Mouse (Mus musculus): ENCODE data around the gene Cmtm8. TPM values are rescaled to one million over a fixed set of nuclear protein-coding genes. Genes with fewer than 3 reads are reported as not detected.

The Cmtm8 gene
- polyA plus RNA-seq (2015; fragmentation: Nextera tagmentation; extraction: Ambion mirVana) = 8.5 and 10.4 TPM in 2 replicates

DNA sequence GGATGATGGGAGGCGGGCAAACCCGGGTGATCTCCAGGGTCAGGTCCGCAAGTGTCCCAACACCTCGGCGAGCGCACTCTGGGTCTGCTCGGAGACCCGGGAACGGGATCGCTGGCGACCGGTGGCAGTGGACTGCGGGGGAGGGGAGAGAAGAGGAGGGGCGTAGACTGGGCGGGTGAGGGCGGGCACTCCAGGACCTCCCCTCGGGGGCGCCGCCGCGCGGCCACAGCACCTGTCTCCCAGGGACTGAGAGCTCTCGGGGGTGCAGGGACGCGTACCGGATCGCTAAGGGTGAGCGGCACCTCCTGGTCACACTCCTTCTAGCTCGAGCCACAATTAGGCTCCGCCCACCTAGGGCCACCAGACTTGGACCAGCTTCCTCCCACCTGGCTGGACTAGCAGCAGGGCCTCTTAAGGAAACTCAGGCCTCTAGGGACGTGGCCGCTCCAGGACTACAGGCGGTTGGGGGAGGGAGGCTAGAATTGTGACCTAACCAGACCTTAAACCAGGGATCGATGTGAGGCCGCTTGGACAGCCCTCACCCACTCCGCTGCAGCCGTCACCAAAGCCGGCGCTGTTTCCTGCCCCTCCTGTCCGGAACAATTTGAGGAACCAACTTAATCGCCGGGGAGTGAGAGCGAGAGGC lies at the start of gene Cmtm8:
Cmtm8 (minus strand) TSS at position 140 of the 646 bp plus-strand sequence.

DNA sequence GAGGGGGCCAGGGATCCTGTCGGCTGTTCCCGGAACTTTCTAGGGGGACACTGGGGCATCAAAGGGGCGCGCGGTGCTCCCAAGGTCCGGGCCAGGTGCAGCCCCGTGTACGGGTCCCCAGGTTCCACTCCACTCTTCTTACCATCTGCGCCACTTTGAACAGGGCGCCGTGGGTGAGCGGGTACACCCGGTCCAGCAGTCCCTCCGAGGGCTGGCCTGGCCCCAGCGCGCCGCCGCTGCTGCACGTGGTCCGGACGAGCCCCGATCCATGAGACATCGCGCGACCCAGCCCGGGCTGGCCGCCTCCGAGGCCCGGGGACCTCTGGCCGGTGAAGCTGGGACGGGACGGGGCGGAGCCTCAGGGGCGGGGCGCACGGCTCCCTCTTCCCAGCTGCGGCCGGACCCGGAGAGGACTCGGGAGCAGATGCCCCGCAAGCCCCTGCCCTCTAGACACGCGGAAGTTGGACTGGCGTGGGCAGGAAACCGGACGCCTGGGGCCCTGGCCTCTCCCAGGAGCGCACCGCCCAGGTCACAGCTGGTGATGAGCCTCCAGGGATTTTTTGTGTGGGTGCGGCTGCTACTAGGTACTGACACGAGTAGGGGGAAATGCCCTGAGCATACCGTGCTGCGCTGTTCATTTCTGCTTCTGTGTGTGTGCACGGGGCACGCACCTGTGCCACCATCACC lies 62.3 kb downstream of the Cmtm8 start, which contains the start of gene Cmtm7:
Cmtm7 (minus strand) TSS at position 331 of the 687 bp plus-strand sequence.

Other genes starting within 250 kb of the Cmtm8 start
- 28.5 and 32.2 TPM in 2 replicates for gene Cnot10, start 204.0 kb downstream of the Cmtm8 start, polyA plus RNA-seq (2015; fragmentation: Nextera tagmentation; extraction: Ambion mirVana)
- gene Dync1li1, start 155.4 kb downstream of the Cmtm8 start, polyA plus RNA-seq (2015; fragmentation: Nextera tagmentation; extraction: Ambion mirVana) = 28.4 and 30.7 TPM in 2 replicates
- gene Cmtm6, start 113.0 kb downstream of the Cmtm8 start, polyA plus RNA-seq (2015; fragmentation: Nextera tagmentation; extraction: Ambion mirVana) = 29.6 and 38.8 TPM in 2 replicates
- 112 and 167 TPM in 2 replicates for gene Cmtm7, start 62.3 kb downstream of the Cmtm8 start, polyA plus RNA-seq (2015; fragmentation: Nextera tagmentation; extraction: Ambion mirVana)
- 8.7 and 12.3 TPM in 2 replicates for gene Gpd1l, start 89.8 kb upstream of the Cmtm8 start, polyA plus RNA-seq (2015; fragmentation: Nextera tagmentation; extraction: Ambion mirVana)
- 0.26 and 0.30 TPM in 2 replicates for gene Osbpl10, start 134.4 kb upstream of the Cmtm8 start, polyA plus RNA-seq (2015; fragmentation: Nextera tagmentation; extraction: Ambion mirVana)
- gene Rps27rt, start 138.6 kb upstream of the Cmtm8 start, polyA plus RNA-seq (2015; fragmentation: Nextera tagmentation; extraction: Ambion mirVana) = 508 and 568 TPM in 2 replicates